Mouse (Mus musculus) bone marrow macrophage, adult 2 months (primary cell): Measurements from ENCODE around the gene 4930412O13Rik.

Source experiments
- CTCF ChIP-seq: IDR thresholded peaks from 2 replicates; pipeline ENCODE4 v1.5.1; 2012; ENCODE audit warnings: low read depth, mild to moderate bottlenecking, low read length, moderate library complexity
- POLR2A ChIP-seq: IDR thresholded peaks from 2 replicates; pipeline ENCODE4 v1.6.1; 2012; ENCODE audit warnings: mild to moderate bottlenecking, low read depth, low read length, borderline replicate concordance

DNA sequence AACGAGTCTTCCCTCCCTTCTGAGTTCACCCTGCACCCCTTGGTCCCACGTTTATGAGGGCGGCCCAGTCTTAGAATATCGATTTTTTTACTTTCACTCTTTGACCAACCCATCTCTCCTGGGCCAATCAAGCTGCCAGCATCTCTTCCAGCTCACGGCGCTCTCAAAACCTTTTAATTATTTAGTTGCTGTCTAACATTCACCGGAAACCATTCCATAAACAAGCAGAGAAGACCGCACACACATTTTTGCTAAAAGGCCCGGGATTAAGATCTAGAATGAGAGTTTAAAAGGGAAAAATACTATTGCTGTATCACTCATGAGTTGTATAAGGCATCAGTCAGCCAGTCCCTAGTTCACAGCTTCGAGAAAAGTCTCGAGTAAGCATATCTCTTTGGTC is 781 bp upstream of the 4930412O13Rik start:
- no peak for TF ChIP-seq CTCF
- no peak for TF ChIP-seq POLR2A
